Mouse (Mus musculus) cerebellum, adult 2 months (tissue): Measurements from ENCODE around the gene Fcho1.

ENCODE experiments used
- CTCF ChIP-seq: fragments of 200-500 bp; IDR thresholded peaks from 2 replicates; pipeline ENCODE4 v1.5.1; 2011; ENCODE audit warnings: low read depth, mild to moderate bottlenecking, control low read depth, low read length, moderate library complexity, borderline replicate concordance; ENCODE audit not compliant: insufficient read depth
- POLR2A ChIP-seq: fragments of 200-500 bp; IDR thresholded peaks from 2 replicates; pipeline ENCODE4 v1.6.1; 2011; ENCODE audit warnings: low read length, control low read depth, borderline replicate concordance; ENCODE audit not compliant: insufficient read depth

GRCm38 (mm10) chr8:71731652-71732230 is 6.2 kb upstream of the Fcho1 start:
- TF ChIP-seq CTCF = peak; percentile 66
- TF ChIP-seq POLR2A = no peak
